Mouse (Mus musculus) liver, adult 2 months (tissue): Measurements from ENCODE around the gene 1110051M20Rik. TPM values are rescaled to one million over a fixed set of nuclear protein-coding genes. Genes with fewer than 3 reads are reported as not detected.

Experiments used
- DNase-seq: peaks from one replicate; pipeline ENCODE4 v3.0.0-alpha.2; 2011; ENCODE audit warnings: low read depth, low spot score; ENCODE audit errors: extremely low read depth
- H3K27ac ChIP-seq: fragments of 200-500 bp; replicated peaks from 2 replicates; pipeline ENCODE4 v1.5.1; 2012; ENCODE audit warnings: low read depth, mild to moderate bottlenecking, control low read depth, inconsistent platforms, low read length; ENCODE audit not compliant: insufficient read depth
- H3K27me3 ChIP-seq: fragments of 200-500 bp; 2 replicates; pipeline ENCODE4 v1.6.1; 2012; ENCODE audit warnings: mild to moderate bottlenecking, moderate library complexity, low read length, inconsistent platforms; ENCODE audit not compliant: control insufficient read depth, insufficient read depth
- H3K36me3 ChIP-seq: fragments of 200-500 bp; 2 replicates; pipeline ENCODE4 v1.6.1; 2012; ENCODE audit warnings: low read length, inconsistent platforms; ENCODE audit not compliant: control insufficient read depth, insufficient read depth
- H3K4me1 ChIP-seq: fragments of 200-500 bp; 2 replicates; pipeline ENCODE4 v1.6.1; 2011; ENCODE audit warnings: low read length; ENCODE audit not compliant: control insufficient read depth, insufficient read depth
- H3K4me3 ChIP-seq: fragments of 200-500 bp; 2 replicates; pipeline ENCODE4 v1.5.1; 2011; ENCODE audit warnings: low read depth, mild to moderate bottlenecking, control low read depth, low read length, moderate library complexity; ENCODE audit not compliant: insufficient read depth
- H3K79me2 ChIP-seq: fragments of 200-500 bp; 2 replicates; pipeline ENCODE4 v1.6.1; 2012; ENCODE audit warnings: inconsistent platforms, mild to moderate bottlenecking, low read length, moderate library complexity; ENCODE audit not compliant: control insufficient read depth, insufficient read depth
- H3K9ac ChIP-seq: fragments of 200-500 bp; 2 replicates; pipeline ENCODE4 v1.6.1; 2012; ENCODE audit warnings: low read depth, mild to moderate bottlenecking, control low read depth, inconsistent platforms, low read length
- CTCF ChIP-seq: fragments of 200-500 bp; IDR thresholded peaks from 2 replicates; pipeline ENCODE4 v1.5.1; 2011; ENCODE audit warnings: low read depth, low read length, control low read depth
- POLR2A ChIP-seq: fragments of 200-500 bp; IDR thresholded peaks from 2 replicates; pipeline ENCODE4 v1.6.1; 2011; ENCODE audit warnings: low read length, control low read depth; ENCODE audit not compliant: insufficient read depth; ENCODE audit errors: extremely low read depth
- WGBS: fragments of 180-500 bp; shearing (Covaris S2); methylation state at CpG from one replicate; pipeline ENCODE4 v1.1.7; 2018; 5-methylcytosine and 5-hydroxymethylcytosine counted together
- polyA plus RNA-seq: library from polyadenylated mRNA; depleted of rRNA; stranded (reverse); fragments of >200 nt; gene quantifications from 2 replicates; pipeline ENCODE4 v1.2.3, GENCODE M21; 2012; rRNA removed
- total RNA-seq: library from RNA; depleted of rRNA; stranded (reverse); fragments of >200 nt; gene quantifications from 2 replicates; pipeline ENCODE4 v1.2.3, GENCODE M21; 2014; rRNA removed

Gene 1110051M20Rik
- total and polyA plus RNA-seq, 2 experiments = 2.8 to 3.6 TPM

DNA sequence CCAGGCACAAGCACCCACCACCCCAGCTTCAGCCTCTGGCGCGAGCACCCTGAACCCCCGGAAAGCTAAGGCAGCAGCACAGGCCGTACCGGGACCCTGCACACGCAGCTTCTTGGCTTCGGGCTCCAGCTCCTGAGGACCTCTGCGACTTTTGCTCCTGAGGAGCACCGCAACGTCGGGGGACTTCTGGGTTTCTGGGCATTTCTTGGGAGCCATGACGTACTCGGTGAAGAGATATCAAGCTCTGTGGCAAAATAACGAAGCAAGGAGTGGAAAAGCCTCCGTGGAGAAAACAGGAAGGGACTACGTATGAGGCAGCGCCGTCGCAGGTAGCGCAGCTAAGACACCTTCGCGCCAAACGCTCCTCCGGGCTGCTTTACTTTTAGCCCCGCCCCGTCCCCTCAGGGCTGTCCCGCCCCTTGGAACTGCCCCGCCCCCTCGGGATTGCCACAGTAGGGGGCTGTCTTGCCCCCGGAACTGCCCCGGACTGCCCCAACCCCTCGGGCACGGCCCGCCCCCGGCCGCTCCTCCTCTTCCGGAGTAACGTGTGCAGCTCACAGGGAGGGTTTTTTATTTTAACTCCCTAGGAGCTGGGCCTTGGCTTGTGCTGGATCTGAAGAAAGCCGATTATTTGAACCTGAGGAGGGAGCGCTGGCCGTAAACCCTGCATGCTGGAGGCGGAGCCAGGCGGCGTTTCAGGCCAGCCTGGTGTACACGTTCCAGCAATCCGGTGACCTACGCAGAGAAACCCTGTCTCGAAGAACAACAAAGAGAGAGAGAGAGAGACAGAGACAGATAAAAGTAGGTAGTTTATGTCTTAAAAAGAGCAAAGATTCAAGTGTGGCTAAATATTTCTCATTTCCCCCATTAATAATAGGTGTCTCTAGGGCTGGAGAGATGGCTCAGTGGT, 207.6 kb downstream of the 1110051M20Rik start, which contains the start of gene Ddb2:
Gene Ddb2, minus strand, starts transcription at position 382 of the 910 bp plus-strand sequence.
- 0 out of 2 replicates have a peak, but pooled peaks cover 2% of the 10 kb centered on the region for H3K36me3 ChIP-seq
- H3K27ac ChIP-seq = peak within 1 kb of the TSS; percentile 89
- H3K79me2 ChIP-seq = no peaks in the 10 kb centered on the region; the same call in 1 of the 2 replicates
- TF ChIP-seq POLR2A (no peak), CTCF (no peak)
- H3K4me3 ChIP-seq = peak within 1 kb of the TSS; percentile 84
- peak; percentile 92 for DNase-seq
- 1% methylated on average over 48 of the region's 48 CpGs for WGBS
- H3K9ac ChIP-seq = peak within 1 kb of the TSS; percentile 80
- no peaks in the 10 kb centered on the region for H3K27me3 ChIP-seq
- H3K4me1 ChIP-seq = peaks cover 3% of the 10 kb centered on the region; the same call in 1 of the 2 replicates

DNA sequence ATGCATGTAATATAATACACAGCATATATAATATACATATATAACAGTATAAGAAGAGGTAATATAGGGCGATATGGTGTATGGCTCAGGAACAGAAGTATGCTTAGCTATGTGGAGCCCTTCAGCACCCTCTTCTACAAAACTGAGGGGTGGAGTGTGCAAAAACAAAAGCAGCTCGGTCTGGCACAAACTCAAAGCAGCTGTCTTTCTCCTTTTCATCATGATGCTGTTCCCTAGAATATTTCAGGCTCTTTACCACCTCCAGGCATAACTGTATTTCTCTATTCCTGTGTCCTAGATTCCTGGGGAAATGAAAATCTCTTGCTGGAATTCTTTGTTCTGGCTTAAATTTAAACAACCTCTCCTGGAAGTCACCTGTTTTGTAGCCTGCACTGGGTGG, 214.8 kb downstream of the 1110051M20Rik start:
- no peaks in the 10 kb centered on the region for H3K79me2 ChIP-seq
- H3K4me1 ChIP-seq = no peaks in the 10 kb centered on the region
- H3K4me3 ChIP-seq = no peak overlapping the region
- H3K27me3 ChIP-seq = no peaks in the 10 kb centered on the region
- TF ChIP-seq POLR2A = no peak
- no peak for TF ChIP-seq CTCF
- WGBS = 93% methylated on average over 2 of the region's 2 CpGs
- H3K27ac ChIP-seq = no peak overlapping the region
- no peak overlapping the region for H3K9ac ChIP-seq
- DNase-seq = no peak
- 0 out of 2 replicates have a peak, but pooled peaks cover 2% of the 10 kb centered on the region for H3K36me3 ChIP-seq

Other genes starting within 250 kb of the 1110051M20Rik start
- 146 and 148 TPM in 2 replicates for gene Nr1h3, start 241.9 kb downstream of the 1110051M20Rik start, total RNA-seq
- 190 and 198 TPM in 2 replicates for gene Nr1h3, start 241.9 kb downstream of the 1110051M20Rik start, polyA plus RNA-seq
- gene Acp2, start 241.8 kb downstream of the 1110051M20Rik start, total RNA-seq = 23.9 and 25.5 TPM in 2 replicates
- 35.8 and 45.0 TPM in 2 replicates for gene Acp2, start 241.8 kb downstream of the 1110051M20Rik start, polyA plus RNA-seq
- gene Ddb2, start 207.7 kb downstream of the 1110051M20Rik start, total RNA-seq = 4.4 and 5.0 TPM in 2 replicates
- 4.8 and 7.9 TPM in 2 replicates for gene Ddb2, start 207.7 kb downstream of the 1110051M20Rik start, polyA plus RNA-seq
- 24.6 and 28.1 TPM in 2 replicates for gene Pacsin3, start 188.8 kb downstream of the 1110051M20Rik start, total RNA-seq
- 65.1 and 68.9 TPM in 2 replicates for gene Pacsin3, start 188.8 kb downstream of the 1110051M20Rik start, polyA plus RNA-seq
- gene Arfgap2, start 179.7 kb downstream of the 1110051M20Rik start, total RNA-seq = 74.2 and 83.2 TPM in 2 replicates
- gene Arfgap2, start 179.7 kb downstream of the 1110051M20Rik start, polyA plus RNA-seq = 62.9 and 69.1 TPM in 2 replicates
- 13.8 and 14.7 TPM in 2 replicates for gene Lrp4, start 12.8 kb upstream of the 1110051M20Rik start, total RNA-seq
- 5.1 and 6.0 TPM in 2 replicates for gene Lrp4, start 12.8 kb upstream of the 1110051M20Rik start, polyA plus RNA-seq
- gene Ckap5, start 82.1 kb upstream of the 1110051M20Rik start, total RNA-seq = 12.9 and 14.9 TPM in 2 replicates
- 1.9 TPM in 2 replicates for gene Ckap5, start 82.1 kb upstream of the 1110051M20Rik start, polyA plus RNA-seq
- gene F2, start 191.7 kb upstream of the 1110051M20Rik start, total RNA-seq = 1,668 and 1,838 TPM in 2 replicates
- gene F2, start 191.7 kb upstream of the 1110051M20Rik start, polyA plus RNA-seq = 2,018 and 2,057 TPM in 2 replicates
- 2.2 and 2.8 TPM in 2 replicates for gene Zfp408, start 205.1 kb upstream of the 1110051M20Rik start, total RNA-seq
- gene Zfp408, start 205.1 kb upstream of the 1110051M20Rik start, polyA plus RNA-seq = 3.8 and 6.6 TPM in 2 replicates
- gene Arhgap1, start 205.2 kb upstream of the 1110051M20Rik start, total RNA-seq = 6.5 and 8.8 TPM in 2 replicates
- gene Arhgap1, start 205.2 kb upstream of the 1110051M20Rik start, polyA plus RNA-seq = 12.9 and 18.7 TPM in 2 replicates